Mouse (Mus musculus): ENCODE results near the gene Nrap. TPM values are rescaled to one million over a fixed set of nuclear protein-coding genes. Genes with fewer than 3 reads are reported as not detected.

Gene Nrap
- polyA plus RNA-seq, 1 experiment from 2014 or later = 0.21 TPM

DNA sequence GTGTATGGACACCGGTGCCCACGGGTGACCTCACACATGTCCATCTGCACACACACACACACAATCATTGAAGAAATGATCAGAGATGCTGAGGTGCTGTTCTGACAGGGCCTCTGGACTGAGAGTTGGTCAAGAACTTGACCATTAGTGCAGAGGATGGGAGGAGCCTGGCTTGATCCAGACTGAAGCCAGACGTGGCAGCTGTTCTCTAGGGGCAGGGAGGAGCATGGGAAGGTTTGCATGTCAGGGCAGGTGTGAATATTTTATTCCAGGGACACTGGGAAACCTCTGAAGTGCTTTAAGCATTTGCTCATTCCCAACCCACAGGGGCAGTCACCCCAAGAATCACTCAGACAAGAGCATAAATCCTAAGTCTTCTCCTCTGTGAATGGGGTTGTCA, 92.6 kb downstream of the Nrap start:
- Histone ChIP-seq H3K4me2 (ENCODE audit: low read depth, severe bottlenecking) (no peak overlapping the region), H3K4me3 (ENCODE audit: low read depth, low read length) (no peak overlapping the region), H3K4me1 (ENCODE audit: control insufficient read depth, insufficient read depth, low read length) (no peaks in the 10 kb centered on the region), H3K27ac (replicated peaks; ENCODE audit: low read depth, low read length) (no peak overlapping the region), H3K36me3 (ENCODE audit: control insufficient read depth, insufficient read depth, low read length) (no peaks in the 10 kb centered on the region), H3K27me3 (ENCODE audit: control insufficient read depth, insufficient read depth, low read length) (no peaks in the 10 kb centered on the region), H3K9me3 (ENCODE audit: control insufficient read depth, low read length) (no peaks in the 10 kb centered on the region), H3K9ac (ENCODE audit: low read length) (no peak overlapping the region)
- ATAC-seq (ENCODE audit: insufficient number of reproducible peaks, low FRiP score, low TSS enrichment, low read depth) (no peak), DNase-seq (ENCODE audit: low spot score) (no peak)
- WGBS = 65% methylated on average over 3 of the region's 3 CpGs

DNA sequence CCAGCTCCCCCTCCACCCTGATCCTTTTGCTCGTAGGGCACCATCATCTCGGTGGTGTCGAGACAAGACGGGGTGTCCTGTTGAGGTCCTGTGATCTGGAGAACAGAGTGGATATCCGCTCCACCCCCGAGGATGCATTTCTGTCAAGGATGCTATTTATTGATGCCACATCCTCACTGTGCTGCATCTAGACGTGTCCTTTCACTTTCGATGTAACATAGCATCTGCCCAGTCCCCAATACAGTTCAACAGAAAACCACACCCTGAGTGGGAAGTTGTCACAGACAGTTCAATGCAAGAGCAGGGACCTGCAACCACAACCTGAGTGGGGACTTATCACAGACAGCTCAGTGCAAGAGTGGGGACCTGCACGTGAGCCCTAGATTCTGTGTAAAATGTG, 93.2 kb downstream of the Nrap start:
- Histone ChIP-seq H3K4me2 (ENCODE audit: low read depth, severe bottlenecking) (no peak overlapping the region), H3K27ac (replicated peaks; ENCODE audit: low read depth, low read length) (no peak overlapping the region), H3K9me3 (ENCODE audit: control insufficient read depth, low read length) (no peaks in the 10 kb centered on the region), H3K27me3 (ENCODE audit: control insufficient read depth, insufficient read depth, low read length) (no peaks in the 10 kb centered on the region), H3K9ac (ENCODE audit: low read length) (no peak overlapping the region), H3K4me1 (ENCODE audit: control insufficient read depth, insufficient read depth, low read length) (no peaks in the 10 kb centered on the region), H3K4me3 (ENCODE audit: low read depth, low read length) (no peak overlapping the region), H3K36me3 (ENCODE audit: control insufficient read depth, insufficient read depth, low read length) (no peaks in the 10 kb centered on the region)
- ATAC-seq (ENCODE audit: insufficient number of reproducible peaks, low FRiP score, low TSS enrichment, low read depth) (no peak), DNase-seq (ENCODE audit: low spot score) (no peak)
- 86% methylated on average over 9 of the region's 9 CpGs for WGBS

DNA sequence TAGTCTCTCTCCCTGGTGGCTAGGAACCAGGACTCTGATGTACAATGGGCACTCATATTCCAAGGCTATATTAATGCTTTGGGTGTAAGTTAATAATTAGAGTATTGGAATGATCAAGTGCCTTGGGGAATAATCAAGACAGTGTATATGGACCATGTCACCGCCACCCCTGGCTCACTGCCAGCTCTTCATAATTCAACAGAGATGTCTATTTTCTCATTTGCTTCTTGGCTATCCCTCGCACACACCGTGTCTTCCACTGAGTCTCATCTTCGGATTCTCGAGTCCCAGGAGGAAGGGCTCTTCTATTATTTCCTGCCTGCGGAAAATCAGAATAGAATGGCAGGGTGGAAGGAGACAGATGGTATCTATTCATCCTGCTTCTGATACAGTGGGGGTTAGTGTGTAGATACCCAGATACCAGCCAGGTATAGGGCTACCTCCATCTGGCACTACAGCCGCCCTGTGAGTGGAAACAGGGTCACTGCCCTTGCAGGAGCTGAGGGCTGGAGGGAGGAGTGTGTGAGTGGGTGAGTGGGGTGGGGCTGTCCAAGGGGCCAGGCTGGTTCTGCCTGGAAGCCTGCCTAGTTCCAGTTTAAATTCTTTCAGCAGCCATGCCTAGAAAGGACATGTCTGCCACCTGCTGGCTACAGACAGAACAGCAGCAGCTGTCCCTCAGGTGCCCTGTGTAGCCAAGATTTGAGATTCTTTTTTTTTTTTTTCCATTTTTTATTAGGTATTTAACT, 95.0 kb downstream of the Nrap start:
- H3K4me2 ChIP-seq (ENCODE audit: low read depth, severe bottlenecking) = no peak overlapping the region
- 79% methylated on average over 7 of the region's 7 CpGs for WGBS

DNA sequence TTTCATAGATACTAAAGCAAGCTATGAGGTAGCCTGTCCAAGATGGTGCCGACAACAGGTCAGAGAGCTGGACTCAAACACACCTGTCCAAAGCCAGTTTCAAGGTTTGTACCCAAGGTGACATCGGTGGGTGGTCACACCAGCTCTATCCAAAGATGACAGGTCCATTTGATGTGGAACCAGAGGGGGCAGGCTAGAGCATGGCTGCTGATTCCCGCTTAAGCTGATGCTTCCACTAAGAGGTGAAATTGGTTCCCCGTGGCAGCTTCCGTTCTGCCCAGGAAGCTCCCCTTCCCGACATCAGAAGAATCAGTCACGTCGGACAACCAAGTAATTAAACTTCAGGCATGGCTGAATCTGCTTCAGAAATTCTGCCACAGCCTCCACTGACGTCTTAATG, 97.5 kb downstream of the Nrap start:
- Histone ChIP-seq H3K27me3 (ENCODE audit: control insufficient read depth, insufficient read depth, low read length) (no peaks in the 10 kb centered on the region), H3K4me1 (ENCODE audit: control insufficient read depth, insufficient read depth, low read length) (no peaks in the 10 kb centered on the region), H3K4me2 (ENCODE audit: low read depth, severe bottlenecking) (no peak overlapping the region), H3K4me3 (ENCODE audit: low read depth, low read length) (no peak overlapping the region), H3K9ac (ENCODE audit: low read length) (no peak overlapping the region), H3K27ac (replicated peaks; ENCODE audit: low read depth, low read length) (no peak overlapping the region), H3K36me3 (ENCODE audit: control insufficient read depth, insufficient read depth, low read length) (no peaks in the 10 kb centered on the region), H3K9me3 (ENCODE audit: control insufficient read depth, low read length) (no peaks in the 10 kb centered on the region)
- ATAC-seq (ENCODE audit: insufficient number of reproducible peaks, low FRiP score, low TSS enrichment, low read depth) (no peak), DNase-seq (ENCODE audit: low spot score) (no peak)
- 74% methylated on average over 9 of the region's 9 CpGs for WGBS

More for the DNA sequence above, 95.0 kb downstream of the Nrap start:
- Histone ChIP-seq H3K4me3 (ENCODE audit: low read depth, low read length) (no peak overlapping the region), H3K36me3 (ENCODE audit: control insufficient read depth, insufficient read depth, low read length) (no peaks in the 10 kb centered on the region), H3K27me3 (ENCODE audit: control insufficient read depth, insufficient read depth, low read length) (no peaks in the 10 kb centered on the region), H3K4me1 (ENCODE audit: control insufficient read depth, insufficient read depth, low read length) (no peaks in the 10 kb centered on the region), H3K27ac (replicated peaks; ENCODE audit: low read depth, low read length) (no peak overlapping the region), H3K9me3 (ENCODE audit: control insufficient read depth, low read length) (no peaks in the 10 kb centered on the region), H3K9ac (ENCODE audit: low read length) (no peak overlapping the region)
- peak; percentile 41; the same call in 1 of the 2 replicates for ATAC-seq (ENCODE audit: insufficient number of reproducible peaks, low FRiP score, low TSS enrichment, low read depth)
- peak; percentile 82 for DNase-seq (ENCODE audit: low spot score)

DNA sequence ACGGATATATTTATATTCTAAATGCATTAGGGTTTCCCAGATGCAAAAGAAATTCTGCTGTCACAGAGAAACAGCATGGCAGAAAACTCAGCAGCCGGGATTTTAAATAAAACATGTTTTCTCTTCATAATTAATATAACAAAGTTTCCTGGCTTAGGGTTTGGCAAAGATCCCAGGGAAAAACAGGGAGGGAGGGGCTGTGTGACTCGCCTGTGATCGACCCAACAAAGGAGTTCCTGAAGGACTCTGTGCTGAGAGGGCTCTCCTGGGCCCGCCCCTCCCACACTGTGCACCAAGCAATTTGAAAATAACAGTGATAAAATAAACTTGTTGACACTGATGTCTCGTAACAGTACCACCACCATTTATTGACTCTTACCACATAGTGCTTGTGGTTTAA, 97.9 kb downstream of the Nrap start:
- H3K27me3 ChIP-seq (ENCODE audit: control insufficient read depth, insufficient read depth, low read length) = no peaks in the 10 kb centered on the region
- no peaks in the 10 kb centered on the region for H3K36me3 ChIP-seq (ENCODE audit: control insufficient read depth, insufficient read depth, low read length)
- DNase-seq (ENCODE audit: low spot score) (no peak), ATAC-seq (ENCODE audit: insufficient number of reproducible peaks, low FRiP score, low TSS enrichment, low read depth) (no peak; the same call in 1 of the 2 replicates)
- no peaks in the 10 kb centered on the region for H3K4me1 ChIP-seq (ENCODE audit: control insufficient read depth, insufficient read depth, low read length)
- no peak overlapping the region for H3K4me2 ChIP-seq (ENCODE audit: low read depth, severe bottlenecking)
- H3K4me3 ChIP-seq (ENCODE audit: low read depth, low read length) = no peak overlapping the region
- no peak overlapping the region for H3K9ac ChIP-seq (ENCODE audit: low read length)
- no peaks in the 10 kb centered on the region for H3K9me3 ChIP-seq (ENCODE audit: control insufficient read depth, low read length)
- no peak overlapping the region for H3K27ac ChIP-seq (replicated peaks; ENCODE audit: low read depth, low read length)
- 80% methylated on average over 6 of the region's 6 CpGs for WGBS

DNA sequence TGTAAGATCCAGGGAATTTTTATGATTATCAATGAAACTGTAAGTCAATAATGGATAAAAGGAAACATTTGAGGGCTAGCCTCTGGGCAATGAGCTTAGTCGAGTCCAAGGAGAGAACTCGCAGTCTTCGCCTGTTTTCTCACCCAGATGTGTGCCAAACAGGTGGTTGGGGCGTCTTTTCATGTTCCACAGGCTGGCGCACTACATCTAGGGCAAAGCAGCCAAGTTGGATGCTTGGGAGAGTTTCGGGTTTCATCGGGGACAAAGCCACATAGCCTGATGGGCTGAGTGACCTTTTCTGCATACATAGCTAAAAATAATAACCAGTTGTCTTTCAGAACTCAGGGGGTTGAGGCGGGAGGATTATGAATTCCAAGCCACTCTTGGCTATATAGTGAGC, 100.2 kb downstream of the Nrap start:
- H3K36me3 ChIP-seq (ENCODE audit: control insufficient read depth, insufficient read depth, low read length) = no peaks in the 10 kb centered on the region
- 84% methylated on average over 8 of the region's 8 CpGs for WGBS
- no peak overlapping the region for H3K27ac ChIP-seq (replicated peaks; ENCODE audit: low read depth, low read length)
- H3K4me3 ChIP-seq (ENCODE audit: low read depth, low read length) = no peak overlapping the region
- no peak for ATAC-seq (ENCODE audit: insufficient number of reproducible peaks, low FRiP score, low TSS enrichment, low read depth)
- no peak overlapping the region for H3K4me2 ChIP-seq (ENCODE audit: low read depth, severe bottlenecking)
- H3K9ac ChIP-seq (ENCODE audit: low read length) = no peak overlapping the region
- no peaks in the 10 kb centered on the region for H3K9me3 ChIP-seq (ENCODE audit: control insufficient read depth, low read length)
- H3K27me3 ChIP-seq (ENCODE audit: control insufficient read depth, insufficient read depth, low read length) = no peaks in the 10 kb centered on the region
- no peak for DNase-seq (ENCODE audit: low spot score)
- no peaks in the 10 kb centered on the region for H3K4me1 ChIP-seq (ENCODE audit: control insufficient read depth, insufficient read depth, low read length)

DNA sequence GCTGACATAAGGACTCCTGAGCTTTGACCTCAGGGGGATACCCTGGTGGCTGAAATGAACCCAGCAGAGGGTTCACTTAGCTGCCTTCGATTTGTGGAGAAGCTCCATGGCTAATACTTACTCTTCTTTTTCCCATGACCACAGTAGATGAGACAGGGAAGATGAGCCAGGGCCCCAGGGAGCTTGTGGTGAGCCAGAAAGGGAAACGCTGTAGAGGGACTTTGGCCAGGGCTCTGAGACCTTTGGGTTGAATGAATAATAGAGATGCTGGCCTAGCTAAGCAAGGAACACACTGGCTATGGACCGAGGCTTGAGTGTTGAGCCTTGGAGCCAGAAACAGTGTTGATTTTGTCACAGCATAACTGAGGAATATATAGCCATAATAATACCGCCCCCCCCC, 101.4 kb downstream of the Nrap start:
- no peaks in the 10 kb centered on the region for H3K36me3 ChIP-seq (ENCODE audit: control insufficient read depth, insufficient read depth, low read length)
- H3K4me3 ChIP-seq (ENCODE audit: low read depth, low read length) = no peak overlapping the region
- DNase-seq (ENCODE audit: low spot score) (no peak), ATAC-seq (ENCODE audit: insufficient number of reproducible peaks, low FRiP score, low TSS enrichment, low read depth) (no peak)
- 84% methylated on average over 4 of the region's 4 CpGs for WGBS
- H3K9me3 ChIP-seq (ENCODE audit: control insufficient read depth, low read length) = no peaks in the 10 kb centered on the region
- no peak overlapping the region for H3K4me2 ChIP-seq (ENCODE audit: low read depth, severe bottlenecking)
- H3K27ac ChIP-seq (replicated peaks; ENCODE audit: low read depth, low read length) = no peak overlapping the region
- no peak overlapping the region for H3K9ac ChIP-seq (ENCODE audit: low read length)
- H3K4me1 ChIP-seq (ENCODE audit: control insufficient read depth, insufficient read depth, low read length) = no peaks in the 10 kb centered on the region
- H3K27me3 ChIP-seq (ENCODE audit: control insufficient read depth, insufficient read depth, low read length) = no peaks in the 10 kb centered on the region

DNA sequence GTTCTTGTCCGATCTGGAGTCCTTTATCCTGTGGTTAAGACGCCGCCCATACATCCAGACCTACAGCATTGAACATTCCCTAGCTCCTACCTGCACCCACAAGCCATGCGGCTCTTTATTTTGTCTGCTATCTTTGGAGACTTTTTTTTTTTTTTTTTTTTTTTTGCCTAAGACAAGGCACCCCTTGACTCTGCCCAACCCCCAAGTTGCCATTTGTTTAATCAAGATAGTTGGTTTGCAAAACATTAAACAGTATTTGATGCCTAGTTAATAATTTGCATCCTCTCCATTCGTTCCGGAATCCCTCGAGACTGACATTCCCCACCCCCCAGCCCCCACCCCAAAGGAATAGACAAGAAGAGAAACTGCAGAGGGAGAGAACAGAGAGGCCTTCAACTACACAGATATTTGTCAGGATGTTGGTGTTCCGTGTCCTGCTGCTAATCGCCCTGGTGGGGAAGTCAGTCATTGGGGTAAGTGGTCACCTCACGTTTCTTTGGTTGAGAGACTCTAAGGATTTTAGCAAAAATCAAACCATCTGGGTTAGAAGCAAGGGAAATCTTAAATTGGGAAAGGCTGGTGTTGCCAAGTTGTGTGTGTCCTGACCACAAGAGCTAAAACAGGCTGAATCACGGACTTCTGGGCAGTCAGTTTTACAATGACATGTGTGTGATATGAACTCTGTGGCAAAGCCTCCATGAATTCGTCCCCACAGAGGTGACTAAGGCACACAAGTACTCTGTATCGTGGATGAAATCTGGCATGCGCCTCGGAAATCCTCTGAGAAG, 102.1 kb downstream of the Nrap start:
- 84% methylated on average over 15 of the region's 15 CpGs for WGBS
- Histone ChIP-seq H3K36me3 (ENCODE audit: control insufficient read depth, insufficient read depth, low read length) (no peaks in the 10 kb centered on the region), H3K9ac (ENCODE audit: low read length) (no peak overlapping the region), H3K4me3 (ENCODE audit: low read depth, low read length) (no peak overlapping the region), H3K9me3 (ENCODE audit: control insufficient read depth, low read length) (no peaks in the 10 kb centered on the region), H3K4me2 (ENCODE audit: low read depth, severe bottlenecking) (no peak overlapping the region), H3K27me3 (ENCODE audit: control insufficient read depth, insufficient read depth, low read length) (no peaks in the 10 kb centered on the region), H3K4me1 (ENCODE audit: control insufficient read depth, insufficient read depth, low read length) (no peaks in the 10 kb centered on the region), H3K27ac (replicated peaks; ENCODE audit: low read depth, low read length) (no peak overlapping the region)
- DNase-seq (ENCODE audit: low spot score) (no peak), ATAC-seq (ENCODE audit: insufficient number of reproducible peaks, low FRiP score, low TSS enrichment, low read depth) (no peak)
